Mouse (Mus musculus): ENCODE measurements around the gene Flrt2.

Gene Flrt2

DNA sequence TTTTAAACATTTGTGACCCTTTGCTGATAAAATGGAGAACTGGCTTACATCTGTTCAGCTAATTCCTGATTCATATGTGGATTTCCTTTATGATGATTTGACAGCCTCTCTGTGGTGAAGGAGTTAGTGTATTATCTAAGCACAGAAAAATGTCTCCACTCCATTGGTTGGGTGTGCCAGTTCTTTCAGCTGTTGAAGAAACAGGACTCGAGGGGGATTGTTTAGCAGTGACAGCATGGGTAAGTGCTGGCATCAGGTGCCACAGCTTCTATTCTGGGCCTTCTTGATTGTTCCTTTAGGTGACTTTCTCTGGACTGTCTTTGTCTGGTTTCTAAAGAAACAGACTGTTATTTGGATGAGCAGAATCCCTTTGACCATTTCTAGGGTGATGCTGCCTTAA lies 42.0 kb downstream of the Flrt2 start:
- no peak for DNase-seq (ENCODE audit: extremely low read depth, low read depth)

DNA sequence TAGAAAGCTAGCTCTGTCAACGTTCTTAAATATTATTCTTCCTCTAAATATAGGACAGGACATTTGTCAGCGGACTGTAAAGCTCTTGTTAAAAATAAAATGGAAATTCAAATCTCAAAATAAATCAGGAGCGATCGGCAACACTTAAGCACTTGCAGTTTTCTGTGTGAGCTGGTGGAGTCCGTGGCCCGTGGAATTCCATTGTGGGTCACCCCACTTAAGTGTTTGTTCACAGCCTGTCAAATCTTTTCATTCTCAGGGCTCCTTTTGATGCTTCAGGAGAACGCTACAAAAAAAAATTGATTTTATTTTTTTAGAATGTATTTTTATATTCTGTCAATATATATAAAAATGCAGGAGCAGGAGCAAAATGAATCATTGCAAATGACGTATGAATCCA lies 45.5 kb downstream of the Flrt2 start:
- DNase-seq (ENCODE audit: extremely low read depth, low read depth) = no peak

DNA sequence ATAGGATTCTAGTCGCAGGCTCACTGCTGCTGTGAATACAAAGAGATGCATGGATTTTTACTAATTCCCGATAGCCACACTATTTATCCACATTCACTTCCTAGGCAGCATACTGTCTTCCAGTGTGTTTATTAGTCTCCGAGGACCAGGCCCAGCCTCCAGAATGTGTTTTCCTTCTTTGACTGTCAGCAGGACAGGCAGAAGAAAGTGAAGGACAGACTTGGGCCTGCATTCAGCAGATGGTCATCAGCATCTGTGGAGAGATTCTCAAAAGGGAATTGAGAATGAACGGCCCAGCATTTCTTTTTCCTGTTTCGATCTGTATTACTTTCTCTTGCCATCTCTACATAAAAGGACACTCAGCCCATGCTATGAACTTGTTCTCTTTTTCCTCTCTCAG lies 46.0 kb downstream of the Flrt2 start:
- DNase-seq (ENCODE audit: extremely low read depth, low read depth) = no peak

DNA sequence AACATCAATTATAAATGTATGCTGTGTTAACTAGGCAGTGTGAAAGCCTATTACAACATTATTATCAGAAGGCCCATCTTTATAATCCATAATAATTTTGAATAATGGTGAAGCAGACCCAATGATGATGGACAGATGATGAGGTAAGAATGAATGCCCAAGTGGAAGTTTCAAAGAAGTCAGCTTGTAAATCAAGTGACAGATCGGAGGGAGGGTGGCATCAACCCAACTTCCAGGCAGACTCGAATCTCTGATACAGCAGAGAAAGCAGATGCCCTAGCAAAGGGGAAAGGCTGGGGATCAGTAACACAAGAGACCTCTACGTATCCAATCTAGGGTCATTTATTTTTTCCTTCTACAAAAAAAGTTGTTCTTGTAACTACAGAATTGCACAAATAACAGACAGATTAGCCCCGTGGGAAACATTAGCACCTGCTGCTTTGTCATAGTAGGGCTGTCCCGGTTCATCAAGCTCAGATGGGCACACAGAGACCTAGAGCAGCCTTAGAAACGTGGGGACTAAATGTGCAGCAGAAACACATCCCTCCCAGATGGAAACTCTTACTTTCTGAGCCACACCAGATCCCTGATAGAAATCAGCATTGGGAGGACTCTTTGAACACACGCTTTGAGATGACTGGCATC lies 46.6 kb downstream of the Flrt2 start:
- no peak for DNase-seq (ENCODE audit: extremely low read depth, low read depth)

DNA sequence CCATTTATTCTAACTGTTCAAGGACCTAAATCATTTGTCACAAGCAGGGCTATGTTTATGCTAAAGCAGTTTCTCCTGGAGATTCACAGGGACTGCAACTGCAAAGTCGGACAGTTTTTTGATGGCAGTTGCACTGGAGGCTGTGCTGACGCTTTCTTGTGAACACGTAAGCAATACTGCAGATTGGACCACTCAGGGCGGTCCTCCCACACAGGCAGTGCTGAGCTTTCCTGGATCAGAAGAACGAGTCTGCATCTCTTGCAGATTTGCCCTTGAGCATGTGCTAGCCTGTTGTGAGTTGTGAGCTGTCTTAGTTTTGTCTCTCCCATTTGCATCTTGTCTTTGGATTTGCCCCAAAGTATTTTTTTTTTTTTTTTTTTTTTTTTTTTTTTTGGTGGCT lies 47.7 kb downstream of the Flrt2 start:
- no peak for DNase-seq (ENCODE audit: extremely low read depth, low read depth)

DNA sequence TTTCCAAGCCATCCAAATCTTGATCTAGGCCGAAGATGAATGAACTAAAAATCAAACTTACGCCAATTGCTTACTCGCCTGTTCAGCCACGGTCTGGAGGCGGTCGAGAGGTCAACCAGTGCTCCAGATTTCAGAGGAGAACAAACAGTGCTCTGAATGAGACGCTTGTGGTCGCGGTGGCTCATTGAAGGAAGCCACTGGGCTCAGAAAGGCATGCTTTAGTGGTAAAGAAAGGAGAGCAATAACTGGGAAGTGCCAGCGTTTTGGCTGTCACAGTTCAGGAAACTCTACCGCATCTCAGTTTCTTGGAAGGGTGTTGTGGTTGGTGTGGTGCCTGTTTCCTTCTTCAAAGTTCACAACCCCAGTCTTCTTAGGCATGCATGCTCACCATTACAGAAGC lies 49.3 kb downstream of the Flrt2 start:
- no peak for DNase-seq (ENCODE audit: extremely low read depth, low read depth)

DNA sequence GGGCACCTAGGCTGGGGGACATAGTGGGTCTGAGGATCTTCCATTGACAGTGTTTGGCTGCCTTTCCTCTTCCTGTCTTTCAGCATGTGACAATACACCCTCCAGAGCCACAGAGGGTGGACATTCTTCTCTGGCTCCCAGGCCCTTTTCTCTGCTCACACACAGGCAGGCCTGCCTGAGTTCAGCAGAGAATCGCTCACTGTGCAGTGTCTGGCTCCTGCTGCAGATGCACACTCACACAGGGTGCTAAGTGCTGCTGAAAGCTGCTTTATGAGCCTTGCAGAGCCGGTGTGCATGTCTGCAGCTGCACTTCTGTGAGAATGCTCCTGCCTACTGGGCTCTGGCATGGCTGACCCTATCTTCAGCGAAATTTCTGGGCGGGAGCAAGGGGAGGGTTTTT lies 52.3 kb downstream of the Flrt2 start:
- DNase-seq (ENCODE audit: extremely low read depth, low read depth) = no peak

DNA sequence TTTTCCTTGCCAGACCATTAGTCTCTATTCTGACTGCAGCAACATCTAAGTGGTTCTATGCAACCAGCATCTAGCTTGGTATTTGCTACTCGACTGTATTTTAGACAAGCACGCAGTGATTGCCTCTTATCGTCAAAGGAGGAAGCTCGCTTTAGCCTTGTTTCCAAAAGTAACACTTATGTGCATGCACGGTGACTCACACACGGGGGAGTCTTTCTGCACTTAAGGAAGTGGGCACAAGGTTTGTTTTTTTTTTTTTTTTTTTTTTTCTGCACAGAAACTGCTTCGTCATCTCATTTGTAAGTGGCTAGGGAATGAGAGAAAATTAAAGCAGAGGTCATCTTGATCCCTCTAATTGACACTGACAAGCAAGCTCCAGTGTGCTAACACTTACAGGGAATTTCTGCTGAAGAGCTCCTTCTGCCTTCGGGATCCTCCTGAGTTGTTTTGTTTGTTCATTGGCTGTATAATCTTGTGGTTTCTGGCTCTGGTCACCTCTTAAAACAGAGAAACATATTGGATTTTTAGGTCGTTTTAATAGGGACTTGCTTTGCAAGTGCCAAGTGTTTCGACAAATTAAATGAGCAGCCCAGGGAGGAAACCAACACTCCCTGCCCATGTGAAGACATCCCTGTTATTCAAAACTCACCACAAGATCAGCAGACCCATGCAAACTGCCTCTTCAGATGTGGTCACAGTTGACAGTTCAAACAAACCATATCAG lies 55.0 kb downstream of the Flrt2 start:
- peak; percentile 58 for DNase-seq (ENCODE audit: extremely low read depth, low read depth)

DNA sequence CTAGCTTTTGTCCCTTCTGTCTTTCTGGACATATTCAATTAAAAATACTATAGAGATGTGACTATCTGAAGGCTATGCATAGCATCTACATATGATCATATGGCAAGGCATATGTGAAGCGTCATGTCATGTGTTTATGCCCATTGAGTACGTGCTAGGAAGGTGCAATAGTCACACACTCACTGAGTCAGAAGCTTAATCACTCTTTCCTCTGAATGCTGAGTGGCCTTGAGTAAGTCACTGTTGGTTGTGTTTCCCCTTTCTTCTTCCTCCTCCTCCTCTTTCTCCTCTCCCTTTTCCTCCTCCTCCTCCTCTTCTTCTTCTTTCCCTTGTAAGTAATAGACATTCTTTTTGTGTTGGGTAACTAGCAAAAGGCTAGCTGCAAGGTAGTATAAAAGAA lies 56.7 kb downstream of the Flrt2 start:
- DNase-seq (ENCODE audit: extremely low read depth, low read depth) = no peak

DNA sequence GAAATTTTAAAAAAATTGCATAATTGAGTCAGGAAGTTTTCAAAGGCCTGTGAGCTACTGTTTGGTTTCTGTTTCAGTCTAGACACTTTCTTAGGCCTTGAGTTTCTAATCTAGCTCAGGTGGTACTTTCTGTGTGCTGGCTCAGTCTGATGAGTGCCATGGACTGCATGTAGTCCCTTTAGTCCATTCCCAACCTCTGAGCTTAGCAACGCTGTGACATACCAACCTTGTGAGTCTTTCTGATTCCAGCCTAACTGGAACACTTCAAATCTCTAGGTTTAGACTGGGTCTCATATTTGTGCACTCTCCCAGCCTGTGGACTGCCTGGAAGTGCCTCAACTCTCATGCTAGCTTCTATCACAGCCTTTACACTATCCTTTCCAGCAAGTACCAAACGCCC lies 57.2 kb downstream of the Flrt2 start:
- no peak for DNase-seq (ENCODE audit: extremely low read depth, low read depth)

DNA sequence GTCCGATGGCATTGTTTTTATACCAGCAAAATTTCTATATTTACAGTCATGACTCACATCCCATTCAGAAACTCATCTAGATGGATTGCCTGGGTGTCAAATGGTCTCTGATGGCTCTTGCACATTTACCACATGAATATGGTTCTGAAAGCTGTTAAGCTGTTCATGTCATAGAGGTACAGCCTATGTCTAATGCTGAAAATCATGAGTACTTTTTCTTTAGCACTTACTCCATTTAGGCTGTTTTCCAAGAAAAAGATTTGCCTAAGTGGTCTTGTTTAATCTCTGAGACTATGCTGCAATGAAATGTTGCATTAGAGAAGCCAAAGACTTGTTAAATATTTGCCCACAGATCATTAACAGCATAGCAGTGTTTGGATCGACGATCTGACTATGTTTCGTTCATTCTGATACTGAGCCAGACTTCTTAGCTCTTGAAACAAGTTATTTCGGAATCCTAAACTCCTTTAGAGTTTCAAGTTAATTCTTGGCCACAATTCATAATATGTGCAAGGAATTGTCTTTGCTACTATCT lies 67.3 kb downstream of the Flrt2 start:
- DNase-seq (ENCODE audit: extremely low read depth, low read depth) = no peak

DNA sequence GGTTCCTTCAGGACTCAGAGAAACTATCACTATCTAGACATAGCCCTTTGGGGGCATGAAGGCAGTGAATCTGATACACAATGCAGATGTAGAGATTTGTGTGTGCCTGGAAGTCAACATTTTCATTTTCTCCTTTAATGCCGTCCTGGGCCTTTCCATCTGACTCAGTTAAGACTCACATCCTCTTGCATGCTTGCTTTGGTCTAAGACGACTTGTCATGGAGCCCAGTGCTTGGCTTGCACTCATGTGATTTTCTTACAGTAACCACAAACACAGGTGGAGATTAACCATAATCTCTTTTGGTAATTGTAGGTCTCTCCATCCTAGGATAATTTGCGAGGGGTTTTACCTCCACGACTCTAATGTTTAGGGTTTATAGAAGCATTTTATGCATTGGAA lies 73.2 kb downstream of the Flrt2 start:
- DNase-seq (ENCODE audit: extremely low read depth, low read depth) = no peak

DNA sequence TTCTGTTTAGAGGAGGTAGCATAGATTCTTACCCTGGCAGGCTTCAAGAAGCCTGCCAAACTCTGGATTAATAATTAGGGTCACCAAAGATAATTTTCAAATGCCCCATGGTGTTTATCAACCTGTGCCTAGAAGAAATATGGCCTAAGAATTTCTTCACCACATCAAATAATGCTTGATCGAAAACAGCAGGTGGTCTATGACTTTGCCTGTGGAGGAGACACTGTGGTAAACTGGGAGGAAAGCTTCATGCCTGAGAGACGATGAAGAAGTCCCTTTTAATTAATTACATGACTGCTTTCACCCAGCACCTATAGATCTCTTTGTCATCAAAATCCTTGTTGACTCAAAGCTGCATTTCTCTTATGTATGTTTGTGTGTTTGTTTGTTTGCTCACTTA lies 77.0 kb downstream of the Flrt2 start:
- DNase-seq (ENCODE audit: extremely low read depth, low read depth) = no peak

DNA sequence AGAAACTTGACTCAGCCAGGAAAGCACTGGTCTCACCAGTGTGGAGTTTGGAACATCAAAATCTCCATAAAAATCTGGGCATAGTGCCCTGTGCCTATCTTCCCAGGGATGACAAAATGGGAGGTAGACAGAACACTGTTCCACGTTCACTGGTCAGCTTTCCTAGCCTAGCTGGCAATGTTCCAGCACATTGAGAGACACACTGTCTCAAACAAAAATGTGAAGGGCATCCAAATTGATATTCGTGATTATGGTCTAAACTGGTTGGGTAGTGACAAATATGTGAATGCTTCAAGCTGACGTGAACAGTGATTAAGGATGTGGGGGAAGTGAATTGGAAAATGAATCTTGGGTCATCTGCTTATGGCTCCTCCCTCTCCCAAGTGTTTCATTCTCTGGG lies 78.2 kb downstream of the Flrt2 start:
- DNase-seq (ENCODE audit: extremely low read depth, low read depth) = no peak

DNA sequence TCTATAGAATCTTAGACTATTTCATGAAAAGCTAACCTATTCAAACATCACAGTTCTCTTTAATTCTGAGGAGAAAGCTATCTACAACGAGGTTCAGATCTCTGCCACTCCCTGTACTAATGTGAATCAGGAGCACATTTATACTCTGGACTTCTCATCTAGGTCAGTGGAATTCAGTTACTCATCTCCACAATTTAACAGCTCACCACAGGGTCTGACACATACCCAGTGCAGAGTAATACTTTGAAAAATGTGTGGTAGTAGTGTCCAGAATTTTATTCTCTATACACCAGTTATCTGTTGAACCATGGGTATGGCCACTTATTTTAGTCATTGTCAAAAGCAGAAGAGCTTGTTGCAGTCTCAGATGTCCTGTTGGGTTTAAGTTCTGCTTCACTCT lies 98.1 kb downstream of the Flrt2 start:
- no peak for DNase-seq (ENCODE audit: extremely low read depth, low read depth)

DNA sequence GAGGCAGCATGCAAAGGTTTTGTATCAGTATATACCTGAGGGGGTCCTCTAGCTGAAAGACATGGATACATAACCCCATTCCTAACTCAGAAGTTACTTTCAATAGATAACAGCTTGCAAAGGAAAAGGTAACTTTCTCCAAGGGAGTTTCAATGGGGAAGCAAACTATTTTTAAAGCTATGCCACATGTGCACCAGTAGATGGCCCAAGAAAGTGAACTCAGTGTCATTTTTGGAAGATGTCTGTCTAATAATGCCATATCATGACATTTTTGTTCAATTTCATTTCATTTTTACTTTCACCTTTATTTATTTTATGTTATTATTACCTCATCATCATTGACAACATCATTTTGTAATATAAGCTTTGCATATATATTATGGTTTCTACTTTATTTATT lies 124.6 kb downstream of the Flrt2 start:
- no peak for DNase-seq (ENCODE audit: extremely low read depth, low read depth)
